Mouse (Mus musculus) megakaryocyte, embryonic 14.5 days (primary cell): ENCODE results near the gene Slc31a1.

Experiments used
- FLI1 ChIP-seq: IDR thresholded peaks from 2 replicates; pipeline ENCODE4 v1.6.1; 2012; ENCODE audit warnings: low read length, inconsistent platforms, mixed read lengths
- GATA1 ChIP-seq: IDR thresholded peaks from 3 replicates; pipeline ENCODE4 v1.6.1; 2012; ENCODE audit warnings: mixed read lengths, low read length, inconsistent platforms, borderline replicate concordance

DNA sequence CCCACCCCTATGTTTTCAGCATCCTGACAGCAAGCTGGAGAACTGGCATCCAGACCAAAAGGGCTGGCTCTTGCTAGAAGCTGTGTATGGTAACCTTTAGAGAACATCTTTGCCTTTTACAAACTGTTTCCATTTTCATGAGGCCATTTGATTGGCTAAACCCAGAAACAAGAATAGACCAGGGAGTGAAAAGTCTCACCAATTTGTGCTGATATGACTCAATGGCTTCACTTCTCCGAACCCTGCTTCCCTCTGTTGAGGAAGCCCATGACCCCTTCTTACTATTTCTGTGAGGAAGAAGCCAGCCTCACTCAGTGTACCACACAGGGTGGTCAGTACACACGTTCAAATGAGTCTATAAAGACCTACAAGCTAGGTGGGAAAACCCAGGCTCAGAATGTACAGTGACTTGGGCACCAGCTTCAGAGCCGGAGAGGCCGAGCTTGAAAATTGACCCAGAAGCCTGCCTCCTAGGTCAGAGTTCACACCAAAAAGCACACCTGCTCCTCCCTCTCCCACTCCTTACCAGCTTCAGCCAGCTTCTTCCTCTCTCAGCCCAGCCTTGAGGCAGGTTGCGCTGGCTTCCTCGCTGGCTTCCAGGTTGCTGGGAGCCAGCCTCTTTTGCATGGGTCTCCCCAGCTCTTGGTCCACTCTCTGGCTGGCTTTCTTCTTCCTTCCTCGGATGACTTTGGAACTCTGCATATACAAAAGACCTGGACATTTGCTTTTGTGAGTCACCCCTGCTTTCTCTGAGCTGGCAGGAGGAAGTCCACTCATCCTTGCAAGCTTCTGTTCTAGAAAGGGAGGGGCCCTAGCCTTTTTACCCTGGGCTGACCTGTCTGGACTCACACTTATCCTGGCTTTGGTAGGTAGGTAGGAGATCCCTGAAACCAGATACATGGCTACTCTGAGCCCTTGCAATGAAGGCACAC lies 73.7 kb downstream of the Slc31a1 start:
- TF ChIP-seq GATA1: no peak
- TF ChIP-seq FLI1: no peak
